Mouse (Mus musculus): ENCODE results near the gene Gm21256. TPM values are rescaled to one million over a fixed set of nuclear protein-coding genes. Genes with fewer than 3 reads are reported as not detected.
"Not testable (repeated sequence)": the region's sequence is repeated elsewhere in the genome, so short reads cannot be mapped to it uniquely, and the experiment has no call there.

The Gm21256 gene
- total RNA-seq (2017): not detected in 2 replicates

- ATAC-seq (ENCODE audit: extremely low read depth, insufficient number of reproducible peaks, low FRiP score, poor library complexity, severe bottlenecking): not testable (repeated sequence)
Measured at GRCm38 (mm10) chrY:47450660-47451059, at the start of gene Gm21256. Gm21256 (plus strand) TSS chrY:47450960.

Other genes with a start within 250 kb of the Gm21256 start
- not detected in 2 replicates for gene Gm21170, start 240.1 kb downstream of the Gm21256 start, total RNA-seq (2017)